Mouse (Mus musculus): ENCODE measurements around the gene Ube2cbp.

Ube2cbp gene

GRCm38 (mm10) chr9:86319516-86320140 lies 145.1 kb downstream of the Ube2cbp start:
- no peak for DNase-seq (ENCODE audit: low read depth, low spot score)

- no peak for DNase-seq (ENCODE audit: low read depth, low spot score)
These were observed 149.1 kb downstream of the Ube2cbp start for GRCm38 (mm10) chr9:86315700-86316099.

- DNase-seq (ENCODE audit: low read depth, low spot score): no peak
These were observed 156.1 kb downstream of the Ube2cbp start for GRCm38 (mm10) chr9:86308616-86309015.

- no peak for DNase-seq (ENCODE audit: low read depth, low spot score)
These were observed 158.2 kb downstream of the Ube2cbp start for GRCm38 (mm10) chr9:86306556-86306955.

- DNase-seq (ENCODE audit: low read depth, low spot score): no peak
These were observed 163.3 kb downstream of the Ube2cbp start for GRCm38 (mm10) chr9:86301407-86301806.

GRCm38 (mm10) chr9:86298596-86298995 lies 166.2 kb downstream of the Ube2cbp start:
- no peak for DNase-seq (ENCODE audit: low read depth, low spot score)

- DNase-seq (ENCODE audit: low read depth, low spot score): no peak
These were observed 166.6 kb downstream of the Ube2cbp start for GRCm38 (mm10) chr9:86298131-86298530.

GRCm38 (mm10) chr9:86296683-86297638 lies 167.8 kb downstream of the Ube2cbp start:
- DNase-seq (ENCODE audit: low read depth, low spot score): no peak

GRCm38 (mm10) chr9:86287570-86287954 lies 177.2 kb downstream of the Ube2cbp start:
- no peak for DNase-seq (ENCODE audit: low read depth, low spot score)

GRCm38 (mm10) chr9:86286830-86287569 lies 177.8 kb downstream of the Ube2cbp start:
- DNase-seq (ENCODE audit: low read depth, low spot score): no peak

- DNase-seq (ENCODE audit: low read depth, low spot score): no peak
These were observed 182.2 kb downstream of the Ube2cbp start for GRCm38 (mm10) chr9:86282555-86282954.

- DNase-seq (ENCODE audit: low read depth, low spot score): no peak
These were observed 183.6 kb downstream of the Ube2cbp start for GRCm38 (mm10) chr9:86281147-86281467.

GRCm38 (mm10) chr9:86280461-86281146 lies 184.1 kb downstream of the Ube2cbp start:
- DNase-seq (ENCODE audit: low read depth, low spot score): no peak

GRCm38 (mm10) chr9:86269541-86269940 lies 195.2 kb downstream of the Ube2cbp start:
- no peak for DNase-seq (ENCODE audit: low read depth, low spot score)

GRCm38 (mm10) chr9:86266658-86267057 lies 198.1 kb downstream of the Ube2cbp start:
- DNase-seq (ENCODE audit: low read depth, low spot score): no peak
